Mouse (Mus musculus): Measurements from ENCODE around the gene Ntrk2.

DNA sequence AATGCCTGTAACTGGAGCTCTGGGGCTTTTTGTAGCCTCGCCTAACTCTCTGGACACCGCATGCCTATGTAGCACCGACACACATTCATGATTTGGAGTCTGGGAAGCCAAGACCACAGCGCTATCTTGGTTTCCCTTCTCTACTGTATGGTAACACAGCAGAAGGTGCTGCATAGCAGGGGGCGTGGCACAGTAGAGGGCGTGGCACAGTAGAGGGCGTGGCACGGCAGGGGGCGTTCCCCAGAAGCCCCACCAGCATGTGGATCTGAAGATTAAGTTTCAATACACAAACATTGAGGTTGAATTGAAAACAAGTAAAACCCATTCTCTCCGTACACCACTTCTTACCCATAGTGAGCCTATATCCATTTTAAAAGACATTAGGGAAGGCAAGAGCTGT lies 115.3 kb downstream of the Ntrk2 start:
- TF ChIP-seq POLR2A (IDR thresholded peaks at IDR 0.05; ENCODE audit: borderline replicate concordance, extremely low read depth, insufficient read depth, insufficient read length, poor library complexity, severe bottlenecking) (no peak), CTCF (IDR thresholded peaks at IDR 0.05; ENCODE audit: borderline replicate concordance, extremely low read depth, insufficient read depth, insufficient read length) (no peak)
